Mouse (Mus musculus): ENCODE results near the gene C130050O18Rik. TPM values are rescaled to one million over a fixed set of nuclear protein-coding genes. Genes with fewer than 3 reads are reported as not detected.
A peak's percentile ranks its signal among the peaks of the same experiment; 100 is the strongest.

Gene C130050O18Rik
- 1.5 and 1.7 TPM in 2 replicates for polyA plus RNA-seq (2016; fragmentation: Nextera tagmentation; extraction: Ambion mirVana)

DNA sequence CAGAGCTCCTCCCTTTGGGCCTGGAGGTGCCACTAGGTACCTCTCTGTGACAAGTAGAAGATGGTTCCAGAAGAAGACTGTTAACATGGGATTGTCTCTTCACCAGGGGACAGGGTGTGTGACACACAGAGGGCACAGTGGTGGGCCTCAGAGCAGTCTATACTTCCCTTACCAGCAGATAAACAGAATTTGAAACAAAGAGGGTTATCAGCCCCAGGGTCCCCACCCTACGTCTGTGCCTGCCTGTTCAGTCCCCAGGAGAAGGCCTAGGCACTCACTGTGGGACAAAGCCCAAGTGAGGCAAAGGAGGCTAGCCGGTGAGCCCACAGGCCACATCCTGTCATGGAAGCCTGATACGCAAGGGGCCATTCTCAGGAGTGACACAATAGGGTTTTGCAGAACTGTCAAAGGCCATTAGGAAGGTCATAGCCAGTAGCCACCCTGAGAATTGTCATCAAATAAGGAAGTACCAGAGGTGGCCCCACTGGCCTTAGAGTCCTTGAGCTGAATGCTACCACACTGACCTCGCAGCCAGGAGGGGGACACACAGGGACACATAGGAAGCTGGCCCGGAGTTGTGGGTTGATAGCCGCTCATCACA lies at the start of gene C130050O18Rik:
C130050O18Rik (plus strand) TSS at position 480 of the 601 bp plus-strand sequence.
- H3K4me3 ChIP-seq (replicated peaks) = no peak within 1 kb of the TSS
- H3K9me3 ChIP-seq = no peaks in the 10 kb centered on the region
- peak within 1 kb of the TSS; percentile 53 for H3K27ac ChIP-seq
- no peaks in the 10 kb centered on the region for H3K27me3 ChIP-seq
- 80% methylated on average over 6 of the region's 6 CpGs for WGBS
- ATAC-seq (ENCODE audit: insufficient number of reproducible peaks, insufficient read depth, low FRiP score, low TSS enrichment, low read depth) = no peak
- peaks cover 30% of the 10 kb centered on the region for H3K4me1 ChIP-seq (replicated peaks)
- 0 out of 2 replicates have a peak within 1 kb of the TSS, but pooled peaks have one; percentile 4 for H3K4me2 ChIP-seq
- 0 out of 2 replicates have a peak within 1 kb of the TSS, but pooled peaks have one; percentile 23 for H3K9ac ChIP-seq (replicated peaks)
- H3K36me3 ChIP-seq = no peaks in the 10 kb centered on the region

GRCm38 (mm10) chr5:139358653-139359052 lies 46.4 kb upstream of the C130050O18Rik start:
- Histone ChIP-seq H3K27ac (no peak overlapping the region), H3K9me3 (no peaks in the 10 kb centered on the region), H3K27me3 (no peaks in the 10 kb centered on the region), H3K9ac (replicated peaks) (no peak overlapping the region), H3K4me3 (replicated peaks) (no peak overlapping the region), H3K4me1 (replicated peaks) (peaks cover 15% of the 10 kb centered on the region), H3K4me2 (no peak overlapping the region), H3K36me3 (peaks cover 6% of the 10 kb centered on the region; the same call in 1 of the 2 replicates)
- WGBS = 79% methylated on average over 2 of the region's 2 CpGs
- ATAC-seq (ENCODE audit: insufficient number of reproducible peaks, insufficient read depth, low FRiP score, low TSS enrichment, low read depth) = no peak

GRCm38 (mm10) chr5:139359244-139359643 lies 45.8 kb upstream of the C130050O18Rik start:
- Histone ChIP-seq H3K4me1 (replicated peaks) (peaks cover 16% of the 10 kb centered on the region), H3K9me3 (no peaks in the 10 kb centered on the region), H3K36me3 (peaks cover 7% of the 10 kb centered on the region; the same call in 1 of the 2 replicates), H3K4me3 (replicated peaks) (no peak overlapping the region), H3K27ac (no peak overlapping the region), H3K9ac (replicated peaks) (no peak overlapping the region), H3K27me3 (no peaks in the 10 kb centered on the region), H3K4me2 (no peak overlapping the region)
- no peak for ATAC-seq (ENCODE audit: insufficient number of reproducible peaks, insufficient read depth, low FRiP score, low TSS enrichment, low read depth)
- WGBS = 90% methylated on average over 5 of the region's 5 CpGs

DNA sequence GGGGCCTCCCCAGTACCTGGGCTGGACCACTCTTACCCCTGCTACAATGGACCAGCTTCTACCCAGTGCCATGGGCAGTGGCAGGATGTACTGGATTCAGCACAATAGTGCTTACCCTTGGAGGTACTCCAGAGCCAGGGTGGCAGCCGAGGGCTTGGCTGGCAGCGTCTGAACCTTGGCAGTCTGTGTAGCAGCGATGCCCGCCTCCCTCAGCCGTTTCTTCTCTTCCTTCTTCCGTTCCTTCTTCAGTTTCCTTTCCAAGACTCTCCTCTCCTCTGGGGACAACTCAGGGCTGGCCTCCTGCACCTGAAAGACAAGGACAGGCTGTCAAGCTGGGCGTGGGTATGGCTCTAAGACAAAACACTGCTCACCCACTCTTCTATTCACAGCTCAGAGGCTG lies 41.2 kb upstream of the C130050O18Rik start:
- Histone ChIP-seq H3K4me1 (replicated peaks) (peaks cover 18% of the 10 kb centered on the region), H3K4me3 (replicated peaks) (no peak overlapping the region), H3K36me3 (peaks cover 7% of the 10 kb centered on the region; the same call in 1 of the 2 replicates), H3K27me3 (no peaks in the 10 kb centered on the region), H3K27ac (no peak overlapping the region), H3K9ac (replicated peaks) (no peak overlapping the region), H3K4me2 (no peak overlapping the region), H3K9me3 (no peaks in the 10 kb centered on the region)
- 79% methylated on average over 7 of the region's 7 CpGs for WGBS
- ATAC-seq (ENCODE audit: insufficient number of reproducible peaks, insufficient read depth, low FRiP score, low TSS enrichment, low read depth) = no peak; the same call in 1 of the 2 replicates

GRCm38 (mm10) chr5:139364260-139364910 lies 40.7 kb upstream of the C130050O18Rik start:
- no peaks in the 10 kb centered on the region for H3K27me3 ChIP-seq
- H3K4me3 ChIP-seq (replicated peaks) = no peak overlapping the region
- WGBS = 28% methylated on average over 12 of the region's 12 CpGs
- H3K4me2 ChIP-seq = peak overlapping the region; percentile 21; the same call in 1 of the 2 replicates
- H3K36me3 ChIP-seq = peaks cover 7% of the 10 kb centered on the region; the same call in 1 of the 2 replicates
- no peak; the same call in 1 of the 2 replicates for ATAC-seq (ENCODE audit: insufficient number of reproducible peaks, insufficient read depth, low FRiP score, low TSS enrichment, low read depth)
- no peaks in the 10 kb centered on the region for H3K9me3 ChIP-seq
- peaks cover 18% of the 10 kb centered on the region for H3K4me1 ChIP-seq (replicated peaks)
- peak overlapping the region; percentile 26 for H3K27ac ChIP-seq
- H3K9ac ChIP-seq (replicated peaks) = peak overlapping the region; percentile 54

DNA sequence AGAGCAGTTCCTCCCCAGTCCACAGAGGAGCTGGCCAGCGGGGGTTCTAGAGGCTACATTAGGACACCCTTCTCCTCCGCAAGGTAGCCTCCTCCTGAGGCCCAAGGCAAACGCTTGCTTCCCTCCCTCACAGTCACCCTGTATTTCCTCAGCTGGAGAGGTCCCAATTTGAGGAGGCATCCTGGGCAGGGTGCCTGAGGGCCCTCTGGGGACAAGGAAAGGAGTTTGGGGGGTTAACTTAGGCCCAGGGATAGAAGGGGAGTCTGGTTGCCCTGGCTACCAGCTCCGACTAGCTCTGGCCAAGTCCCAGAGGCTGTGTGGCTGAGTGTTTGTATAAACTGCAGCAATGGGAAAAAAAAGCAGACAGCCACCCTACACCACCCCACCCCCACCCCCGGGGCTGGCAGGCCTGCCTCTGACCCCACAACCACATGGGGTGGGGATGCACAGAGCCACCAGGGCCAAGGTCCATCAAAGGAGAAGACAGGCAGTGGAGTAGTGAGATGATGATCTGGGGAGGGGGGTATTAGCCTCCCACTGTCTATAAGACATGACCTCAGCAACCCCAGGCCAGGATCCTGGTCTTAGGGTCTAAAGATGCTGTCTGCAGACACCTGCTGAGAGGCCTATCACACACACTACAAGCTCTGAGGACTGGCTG lies 40.0 kb upstream of the C130050O18Rik start:
- ATAC-seq (ENCODE audit: insufficient number of reproducible peaks, insufficient read depth, low FRiP score, low TSS enrichment, low read depth) = no peak
- Histone ChIP-seq H3K4me3 (replicated peaks) (no peak overlapping the region), H3K27me3 (no peaks in the 10 kb centered on the region), H3K4me2 (peak overlapping the region; percentile 21), H3K27ac (peak overlapping the region; percentile 26), H3K4me1 (replicated peaks) (peaks cover 18% of the 10 kb centered on the region), H3K9me3 (no peaks in the 10 kb centered on the region), H3K9ac (replicated peaks) (peak overlapping the region; percentile 54), H3K36me3 (peaks cover 7% of the 10 kb centered on the region; the same call in 1 of the 2 replicates)
- 33% methylated on average over 5 of the region's 5 CpGs for WGBS

DNA sequence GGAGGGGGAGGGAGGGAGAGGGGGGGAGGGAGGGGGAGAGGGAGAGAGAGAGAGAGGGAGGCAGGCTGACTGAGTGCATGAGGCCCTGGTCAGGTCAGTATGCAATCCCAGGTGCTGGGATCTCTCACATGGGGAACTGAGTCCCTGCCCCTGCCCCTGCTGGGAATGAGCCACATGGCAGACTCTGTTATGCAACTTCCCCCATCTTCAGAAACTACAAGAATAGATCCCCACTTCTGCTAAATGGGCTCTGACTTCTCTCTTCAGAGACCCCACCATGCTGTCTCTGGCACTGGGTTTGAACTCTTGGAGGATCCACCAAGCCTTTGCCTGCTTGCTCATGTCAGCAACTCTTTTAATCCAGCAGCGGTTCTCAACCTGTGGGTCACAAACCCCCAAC lies 39.3 kb upstream of the C130050O18Rik start:
- Histone ChIP-seq H3K9ac (replicated peaks) (no peak overlapping the region), H3K9me3 (no peaks in the 10 kb centered on the region), H3K4me2 (no peak overlapping the region), H3K4me1 (replicated peaks) (peaks cover 24% of the 10 kb centered on the region), H3K27ac (no peak overlapping the region), H3K27me3 (no peaks in the 10 kb centered on the region), H3K36me3 (0 out of 2 replicates have a peak, but pooled peaks cover 3% of the 10 kb centered on the region), H3K4me3 (replicated peaks) (no peak overlapping the region)
- no peak for ATAC-seq (ENCODE audit: insufficient number of reproducible peaks, insufficient read depth, low FRiP score, low TSS enrichment, low read depth)
- WGBS = 73% methylated on average over 1 of the region's 1 CpGs

- Histone ChIP-seq H3K27me3 (no peaks in the 10 kb centered on the region), H3K4me1 (replicated peaks) (peaks cover 30% of the 10 kb centered on the region), H3K9ac (replicated peaks) (no peak overlapping the region), H3K4me2 (no peak overlapping the region), H3K36me3 (0 out of 2 replicates have a peak, but pooled peaks cover 3% of the 10 kb centered on the region), H3K9me3 (no peaks in the 10 kb centered on the region), H3K4me3 (replicated peaks) (no peak overlapping the region), H3K27ac (no peak overlapping the region)
- WGBS = 84% methylated on average over 11 of the region's 11 CpGs
- no peak for ATAC-seq (ENCODE audit: insufficient number of reproducible peaks, insufficient read depth, low FRiP score, low TSS enrichment, low read depth)
Measured at GRCm38 (mm10) chr5:139366484-139366883, 38.6 kb upstream of the C130050O18Rik start.

- H3K9ac ChIP-seq (replicated peaks) = no peak overlapping the region
- H3K27ac ChIP-seq = no peak overlapping the region
- H3K4me1 ChIP-seq (replicated peaks) = peaks cover 39% of the 10 kb centered on the region
- WGBS = 92% methylated on average over 4 of the region's 4 CpGs
- H3K4me2 ChIP-seq = no peak overlapping the region
- no peak overlapping the region for H3K4me3 ChIP-seq (replicated peaks)
- no peaks in the 10 kb centered on the region for H3K9me3 ChIP-seq
- H3K36me3 ChIP-seq = 0 out of 2 replicates have a peak, but pooled peaks cover 3% of the 10 kb centered on the region
- ATAC-seq (ENCODE audit: insufficient number of reproducible peaks, insufficient read depth, low FRiP score, low TSS enrichment, low read depth) = no peak
- H3K27me3 ChIP-seq = no peaks in the 10 kb centered on the region
Measured at GRCm38 (mm10) chr5:139367884-139368458, 37.1 kb upstream of the C130050O18Rik start.

DNA sequence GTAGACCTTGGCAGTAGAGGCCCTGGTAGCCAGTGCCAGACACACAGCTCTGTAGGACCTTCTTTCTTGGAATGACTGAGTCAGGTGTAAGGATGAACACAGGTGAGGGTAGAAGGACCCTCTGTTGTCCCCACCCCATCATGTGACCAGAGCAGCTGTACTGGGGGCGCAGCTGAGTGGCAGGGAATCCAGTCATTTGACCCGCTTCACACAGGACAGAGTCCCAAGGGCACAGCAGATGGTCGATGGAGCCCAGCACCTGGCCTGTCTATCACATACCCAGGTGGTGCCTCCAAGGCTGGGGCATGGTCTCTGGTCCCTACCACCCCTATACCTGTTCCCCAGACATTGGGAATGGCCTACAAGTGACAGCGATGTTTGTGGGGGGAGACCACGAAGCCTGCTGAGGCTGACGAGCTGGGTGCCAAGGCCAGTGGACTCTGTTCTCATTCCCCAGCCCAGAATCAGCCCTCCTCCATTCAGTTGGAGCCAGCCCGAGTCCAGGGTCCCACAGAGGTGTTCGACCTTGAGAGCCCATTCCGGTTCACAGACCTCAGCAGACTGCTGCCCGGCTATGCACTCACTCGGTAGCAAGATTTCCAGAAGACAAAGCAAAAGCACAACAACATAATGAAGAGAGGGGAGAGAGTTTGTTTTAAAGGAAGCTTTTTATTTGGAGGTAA lies 36.3 kb upstream of the C130050O18Rik start:
- 83% methylated on average over 11 of the region's 11 CpGs for WGBS
- H3K9ac ChIP-seq (replicated peaks) = no peak overlapping the region
- H3K27me3 ChIP-seq = no peaks in the 10 kb centered on the region
- H3K4me1 ChIP-seq (replicated peaks) = peaks cover 39% of the 10 kb centered on the region
- H3K4me3 ChIP-seq (replicated peaks) = no peak overlapping the region
- H3K36me3 ChIP-seq = 0 out of 2 replicates have a peak, but pooled peaks cover under 1% of the 10 kb centered on the region
- no peak overlapping the region for H3K4me2 ChIP-seq
- ATAC-seq (ENCODE audit: insufficient number of reproducible peaks, insufficient read depth, low FRiP score, low TSS enrichment, low read depth) = no peak
- no peaks in the 10 kb centered on the region for H3K9me3 ChIP-seq
- no peak overlapping the region for H3K27ac ChIP-seq

Data from limb, embryonic 12.5 days (tissue).